Mouse (Mus musculus): Measurements from ENCODE around the gene Smg9. TPM values are rescaled to one million over a fixed set of nuclear protein-coding genes. Genes with fewer than 3 reads are reported as not detected.

Gene Smg9
- polyA plus RNA-seq, 1 experiment from 2014 or later = 33.4 TPM

Other genes starting within 250 kb of the Smg9 start
- gene Zfp114, start 224.6 kb upstream of the Smg9 start, polyA plus RNA-seq (2015; fragmentation: Nextera tagmentation; extraction: Ambion mirVana) = 9.0 TPM in 2 replicates
- 7.0 and 7.6 TPM in 2 replicates for gene Zfp111, start 188.2 kb upstream of the Smg9 start, polyA plus RNA-seq (2015; fragmentation: Nextera tagmentation; extraction: Ambion mirVana)
- 4.6 and 6.2 TPM in 2 replicates for gene Zfp109, start 162.1 kb upstream of the Smg9 start, polyA plus RNA-seq (2015; fragmentation: Nextera tagmentation; extraction: Ambion mirVana)
- 4.1 and 5.3 TPM in 2 replicates for gene Zfp108, start 144.8 kb upstream of the Smg9 start, polyA plus RNA-seq (2015; fragmentation: Nextera tagmentation; extraction: Ambion mirVana)
- gene Zfp93, start 129.2 kb upstream of the Smg9 start, polyA plus RNA-seq (2015; fragmentation: Nextera tagmentation; extraction: Ambion mirVana) = 9.3 and 12.1 TPM in 2 replicates
- 51.2 and 59.0 TPM in 2 replicates for gene Zfp61, start 98.4 kb upstream of the Smg9 start, polyA plus RNA-seq (2015; fragmentation: Nextera tagmentation; extraction: Ambion mirVana)
- 24.5 and 24.7 TPM in 2 replicates for gene Zfp94, start 83.0 kb upstream of the Smg9 start, polyA plus RNA-seq (2015; fragmentation: Nextera tagmentation; extraction: Ambion mirVana)
- not detected in 2 replicates for gene Tescl, start 65.7 kb upstream of the Smg9 start, polyA plus RNA-seq (2015; fragmentation: Nextera tagmentation; extraction: Ambion mirVana)
- gene Lypd5, start 50.4 kb upstream of the Smg9 start, polyA plus RNA-seq (2015; fragmentation: Nextera tagmentation; extraction: Ambion mirVana) = not detected in 2 replicates
- 0.56 and 0.63 TPM in 2 replicates for gene Kcnn4, start 29.4 kb upstream of the Smg9 start, polyA plus RNA-seq (2015; fragmentation: Nextera tagmentation; extraction: Ambion mirVana)
- gene Irgc1, start 52.7 kb downstream of the Smg9 start, polyA plus RNA-seq (2015; fragmentation: Nextera tagmentation; extraction: Ambion mirVana) = not detected in 2 replicates
- 1.3 and 1.6 TPM in 2 replicates for gene Plaur, start 62.9 kb downstream of the Smg9 start, polyA plus RNA-seq (2015; fragmentation: Nextera tagmentation; extraction: Ambion mirVana)
- gene Cadm4, start 82.4 kb downstream of the Smg9 start, polyA plus RNA-seq (2015; fragmentation: Nextera tagmentation; extraction: Ambion mirVana) = 70.1 and 76.4 TPM in 2 replicates
- 296 and 306 TPM in 2 replicates for gene Zfp428, start 107.4 kb downstream of the Smg9 start, polyA plus RNA-seq (2015; fragmentation: Nextera tagmentation; extraction: Ambion mirVana)
- gene AC161166.1, start 112.8 kb downstream of the Smg9 start, polyA plus RNA-seq (2015; fragmentation: Nextera tagmentation; extraction: Ambion mirVana) = 1.5 and 1.7 TPM in 2 replicates
- 29.3 and 29.5 TPM in 2 replicates for gene Irgq, start 131.1 kb downstream of the Smg9 start, polyA plus RNA-seq (2015; fragmentation: Nextera tagmentation; extraction: Ambion mirVana)
- gene Pinlyp, start 146.5 kb downstream of the Smg9 start, polyA plus RNA-seq (2015; fragmentation: Nextera tagmentation; extraction: Ambion mirVana) = 0.52 TPM in 1 of 2 replicates, not detected in the other
- gene Xrcc1, start 146.7 kb downstream of the Smg9 start, polyA plus RNA-seq (2015; fragmentation: Nextera tagmentation; extraction: Ambion mirVana) = 69.8 and 79.5 TPM in 2 replicates
- 17.4 and 18.9 TPM in 2 replicates for gene Ethe1, start 187.9 kb downstream of the Smg9 start, polyA plus RNA-seq (2015; fragmentation: Nextera tagmentation; extraction: Ambion mirVana)
- gene Zfp575, start 188.0 kb downstream of the Smg9 start, polyA plus RNA-seq (2015; fragmentation: Nextera tagmentation; extraction: Ambion mirVana) = 11.6 and 11.7 TPM in 2 replicates
- not detected in 2 replicates for gene Phldb3, start 211.1 kb downstream of the Smg9 start, polyA plus RNA-seq (2015; fragmentation: Nextera tagmentation; extraction: Ambion mirVana)
- gene Lypd3, start 236.9 kb downstream of the Smg9 start, polyA plus RNA-seq (2015; fragmentation: Nextera tagmentation; extraction: Ambion mirVana) = 0.18 and 0.23 TPM in 2 replicates